Mouse (Mus musculus) Patski (cell line): ENCODE data around the gene Mrpl2. TPM values are rescaled to one million over a fixed set of nuclear protein-coding genes. Genes with fewer than 3 reads are reported as not detected.
A peak's percentile ranks its signal among the peaks of the same experiment; 100 is the strongest.

Experiments used
- ATAC-seq: fragments of 100-300 bp; one replicate; pipeline ENCODE4 v1.8.0; 2021
- CTCF ChIA-PET: fragments of 350-600 bp; sonication (Branson Sonifier 250); formaldehyde crosslinking; loops from one replicate; lab custom pipeline; 2022; ENCODE audit warnings: inconsistent platforms; lab: Charles Lee
- POLR2A ChIA-PET: fragments of 350-600 bp; sonication (Branson Sonifier 250); formaldehyde crosslinking; loops from one replicate; lab custom pipeline; 2022; ENCODE audit warnings: antibody characterized with exemption, inconsistent platforms; lab: Charles Lee
- DNase-seq: peaks from one replicate; pipeline ENCODE4 v3.0.0-alpha.2; 2011; ENCODE audit warnings: low read depth, low spot score
- H3K27me3 ChIP-seq: fragments of 371-371 bp; one replicate; pipeline ENCODE4 v1.5.1; 2021
- CTCF ChIP-seq: fragments of 100-300 bp; IDR thresholded peaks from one replicate; pipeline ENCODE4 v1.5.1; 2021
- in situ Hi-C: fragments of 300-500 bp; cut with MboI; formaldehyde crosslinking; loops from 3 replicates; pipeline ENCODE4 v1.11.1; 2018; ENCODE audit warnings: low pct_unique_long_range_greater_than_20kb, mixed read lengths
- polyA plus RNA-seq: library from polyadenylated mRNA; unstranded; gene quantifications from one replicate; pipeline ENCODE4 v1.2.3, GENCODE M21; 2021

Mrpl2 gene
- polyA plus RNA-seq, 1 experiment from 2014 or later: 124 TPM

GRCm38 (mm10) chr17:46680760-46681373 is 34.8 kb downstream of the Mrpl2 start, which contains the start of gene Klhdc3:
Gene Klhdc3, minus strand, starts transcription at chr17:46680914.
- POLR2A ChIA-PET: interaction anchor here (1.0 to 1.7 kb wide), 7 partner anchors 9 to 93 kb away, joined by 3 to 11 read pairs (median 3); partner anchors contain the start of genes Cul7, Ppp2r5d and Ptk7
- no peaks in the 10 kb centered on the region for H3K27me3 ChIP-seq
- ATAC-seq: peak; percentile 91
- CTCF ChIA-PET: interaction anchor here (2.0 kb wide), 1 partner anchor 43 kb away, joined by 4 read pairs; no protein-coding TSS in a partner anchor
- peak; percentile 91 for DNase-seq
- no peak for TF ChIP-seq CTCF
- in situ Hi-C loops: no loop called here

DNA sequence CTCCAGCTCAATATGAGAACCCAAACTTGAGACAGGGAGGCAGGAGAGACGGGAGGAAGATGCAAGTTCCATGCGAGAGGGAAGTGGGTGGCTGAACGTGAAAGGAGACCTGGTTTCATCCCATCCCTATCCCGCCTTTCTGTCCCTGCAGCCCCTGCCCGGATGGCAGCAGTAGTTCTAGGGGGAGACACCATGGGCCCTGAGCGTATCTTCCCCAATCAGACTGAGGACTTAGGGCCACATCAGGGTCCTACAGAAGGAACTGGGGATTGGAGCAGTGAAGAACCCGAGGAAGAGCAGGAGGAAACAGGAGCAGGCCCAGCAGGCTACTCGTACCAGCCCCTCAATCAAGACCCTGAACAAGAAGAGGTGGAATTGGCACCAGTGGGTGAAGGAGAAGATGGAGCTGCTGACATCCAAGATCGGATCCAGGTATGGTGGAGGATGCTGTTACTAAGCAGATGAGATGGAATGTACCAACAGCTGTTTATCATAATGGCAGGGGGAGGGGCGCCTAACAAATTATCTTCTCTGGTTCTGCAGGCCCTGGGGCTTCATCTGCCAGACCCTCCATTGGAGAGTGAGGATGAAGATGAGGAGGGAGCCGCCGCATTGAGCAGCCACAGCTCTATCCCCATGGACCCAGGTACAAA is 35.6 kb downstream of the Mrpl2 start:
- ATAC-seq (no peak), DNase-seq (no peak)
- in situ Hi-C loops: no loop called here
- ChIA-PET POLR2A (interaction anchor here (1.0 to 1.5 kb wide), 4 partner anchors 9 to 52 kb away, joined by 3 to 4 read pairs (median 3); partner anchors contain the start of genes Ppp2r5d and Ptk7), CTCF (no interaction called here)
- no peaks in the 10 kb centered on the region for H3K27me3 ChIP-seq
- TF ChIP-seq CTCF: no peak

DNA sequence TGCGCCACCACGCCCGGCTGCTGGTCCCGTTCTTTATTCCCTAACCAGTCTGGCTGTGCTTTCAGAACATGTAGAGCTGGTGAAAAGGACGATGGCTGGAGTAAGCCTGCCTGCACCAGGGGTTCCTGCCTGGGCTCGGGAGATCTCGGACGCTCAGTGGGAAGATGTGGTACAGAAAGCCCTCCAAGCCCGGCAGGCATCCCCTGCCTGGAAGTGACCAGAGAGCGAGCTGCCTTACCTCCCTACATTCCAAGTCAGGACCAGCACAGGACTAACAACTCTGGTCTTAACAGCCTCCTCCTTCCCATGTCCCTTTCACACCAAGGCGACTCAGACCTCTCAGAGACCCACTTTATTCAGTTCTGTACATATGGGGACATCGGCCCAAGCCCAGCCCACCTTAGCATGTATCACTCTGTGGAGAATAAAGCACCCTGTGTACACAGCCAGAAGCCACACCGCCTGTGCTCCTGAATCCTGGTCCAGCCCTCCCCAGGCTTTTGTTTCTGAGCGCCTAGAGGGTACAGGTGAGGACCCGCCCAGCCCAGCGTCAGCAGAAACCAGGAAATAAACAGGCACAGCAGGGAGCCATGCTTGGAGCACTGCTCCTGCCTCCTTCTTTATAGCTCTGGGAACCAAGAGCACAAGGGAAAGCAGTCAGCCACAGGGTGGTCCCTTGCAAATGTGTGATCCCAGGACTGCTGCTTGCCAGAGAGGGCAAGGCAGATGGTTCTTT is 36.8 kb downstream of the Mrpl2 start:
- CTCF ChIA-PET: no interaction called here
- TF ChIP-seq CTCF: no peak
- no peak for DNase-seq
- in situ Hi-C loops: no loop called here
- no peak for ATAC-seq
- POLR2A ChIA-PET: interaction anchor here (0.7 kb wide), 1 partner anchor 48 kb away, joined by 4 read pairs; no protein-coding TSS in a partner anchor
- no peaks in the 10 kb centered on the region for H3K27me3 ChIP-seq

DNA sequence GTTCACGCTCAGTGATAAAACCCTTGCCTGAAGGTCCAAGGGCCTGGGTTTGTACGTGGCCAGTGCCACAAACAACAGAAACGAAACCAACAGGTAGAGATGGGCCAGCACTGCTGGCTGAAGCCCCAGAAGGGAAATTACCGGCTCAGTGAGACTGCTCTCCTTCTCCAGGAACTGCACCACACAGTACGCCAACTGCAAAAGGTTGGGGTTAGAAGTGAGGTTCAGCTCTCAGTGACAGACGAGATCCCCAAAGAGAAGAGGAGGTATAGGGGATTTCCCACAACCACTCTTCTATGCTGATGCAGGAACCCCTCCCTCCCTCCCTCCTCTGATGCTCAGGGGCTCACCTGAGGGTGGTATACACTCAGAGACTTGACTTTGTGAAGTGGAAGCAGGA is 39.9 kb downstream of the Mrpl2 start:
- H3K27me3 ChIP-seq: no peaks in the 10 kb centered on the region
- ChIA-PET POLR2A (no interaction called here), CTCF (no interaction called here)
- no peak for ATAC-seq
- no peak for DNase-seq
- TF ChIP-seq CTCF: no peak
- in situ Hi-C loops: no loop called here

DNA sequence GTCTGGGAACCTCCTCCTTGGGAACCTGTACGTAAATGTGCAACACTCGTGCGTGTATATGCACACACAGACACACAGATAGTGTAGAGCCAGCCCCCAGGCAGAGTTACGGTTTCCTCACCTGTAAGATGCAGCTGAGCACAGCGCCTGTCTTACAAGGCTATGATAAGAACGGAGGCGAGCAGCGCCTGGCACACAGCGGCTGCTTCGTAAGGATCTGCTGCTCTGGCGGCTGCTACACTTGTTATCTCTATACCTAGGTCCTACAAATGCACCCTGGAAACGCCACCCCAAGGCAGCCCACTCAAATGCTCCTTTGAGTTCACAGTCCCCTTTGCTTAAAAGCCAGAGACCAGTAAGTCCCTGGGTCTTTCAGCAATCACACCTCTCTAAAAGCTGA is 44.6 kb downstream of the Mrpl2 start:
- DNase-seq (no peak), ATAC-seq (no peak)
- POLR2A ChIA-PET: interaction anchor here (1.3 to 1.8 kb wide), 2 partner anchors 9 to 10 kb away, joined by 3 to 6 read pairs; no protein-coding TSS in a partner anchor
- H3K27me3 ChIP-seq: no peaks in the 10 kb centered on the region
- in situ Hi-C loops: no loop called here
- CTCF ChIA-PET: no interaction called here
- no peak for TF ChIP-seq CTCF

GRCm38 (mm10) chr17:46691390-46691789 is 45.4 kb downstream of the Mrpl2 start:
- ATAC-seq: peak; percentile 31
- CTCF ChIA-PET: interaction anchor here (1.0 to 1.2 kb wide), 2 partner anchors 10 to 26 kb away, joined by 3 read pairs; no protein-coding TSS in a partner anchor
- POLR2A ChIA-PET: interaction anchor here (1.8 kb wide), 1 partner anchor 10 kb away, joined by 6 read pairs; no protein-coding TSS in a partner anchor
- no peak for TF ChIP-seq CTCF
- no peak for DNase-seq
- no peaks in the 10 kb centered on the region for H3K27me3 ChIP-seq
- in situ Hi-C loops: no loop called here

GRCm38 (mm10) chr17:46694517-46695063 is 48.6 kb downstream of the Mrpl2 start:
- TF ChIP-seq CTCF: no peak
- DNase-seq (no peak), ATAC-seq (no peak)
- CTCF ChIA-PET: interaction anchor here (1.1 kb wide), 1 partner anchor 15 kb away, joined by 4 read pairs; no protein-coding TSS in a partner anchor
- H3K27me3 ChIP-seq: no peaks in the 10 kb centered on the region
- in situ Hi-C loops: no loop called here
- POLR2A ChIA-PET: no interaction called here

DNA sequence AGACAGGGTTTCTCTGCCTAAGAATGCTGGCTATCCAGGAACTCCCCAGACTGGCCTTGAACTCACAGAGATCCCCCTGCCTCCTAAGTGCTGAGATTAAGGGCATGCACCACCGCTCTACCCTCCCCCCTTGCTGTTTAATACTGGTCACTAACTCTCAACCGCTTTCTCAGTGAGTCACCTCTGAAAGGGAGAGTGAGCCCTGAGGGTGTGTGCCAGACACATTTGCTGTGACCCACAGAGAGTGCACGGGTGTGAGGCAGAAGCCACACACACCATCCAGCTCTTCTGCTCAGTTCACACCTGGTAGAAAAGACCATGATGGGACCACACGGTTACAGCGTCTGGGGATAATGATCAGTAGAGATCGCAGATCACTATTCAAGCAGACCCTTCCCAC is 52.5 kb downstream of the Mrpl2 start:
- ATAC-seq: peak; percentile 55

GRCm38 (mm10) chr17:46699245-46699644 is 53.2 kb downstream of the Mrpl2 start:
- in situ Hi-C loops: no loop called here
- CTCF ChIA-PET: no interaction called here
- TF ChIP-seq CTCF: no peak
- ATAC-seq: no peak
- H3K27me3 ChIP-seq: no peaks in the 10 kb centered on the region
- POLR2A ChIA-PET: no interaction called here
- DNase-seq: no peak

More for the DNA sequence above, 52.5 kb downstream of the Mrpl2 start:
- in situ Hi-C loops: no loop called here
- no peak for DNase-seq
- CTCF ChIA-PET: no interaction called here
- TF ChIP-seq CTCF: no peak
- no peaks in the 10 kb centered on the region for H3K27me3 ChIP-seq
- POLR2A ChIA-PET: no interaction called here

Other genes with a start within 250 kb of the Mrpl2 start
- gene Crip3, start 217.3 kb upstream of the Mrpl2 start, polyA plus RNA-seq: not detected
- not detected for gene Slc22a7, start 207.8 kb upstream of the Mrpl2 start, polyA plus RNA-seq
- 0.21 TPM for gene Ttbk1, start 158.6 kb upstream of the Mrpl2 start, polyA plus RNA-seq
- gene Dnph1, start 149.5 kb upstream of the Mrpl2 start, polyA plus RNA-seq: 16.9 TPM
- gene Cul9, start 99.8 kb upstream of the Mrpl2 start, polyA plus RNA-seq: 34.3 TPM
- 72.1 TPM for gene Srf, start 90.1 kb upstream of the Mrpl2 start, polyA plus RNA-seq
- gene Ptk7, start 16.7 kb upstream of the Mrpl2 start, polyA plus RNA-seq: 86.6 TPM
- 42.3 TPM for gene Klc4, start 207 bp upstream of the Mrpl2 start, polyA plus RNA-seq
- gene Cul7, start 4.1 kb downstream of the Mrpl2 start, polyA plus RNA-seq: 109 TPM
- 46.4 TPM for gene Rrp36, start 28.1 kb downstream of the Mrpl2 start, polyA plus RNA-seq
- gene Mea1, start 32.6 kb downstream of the Mrpl2 start, polyA plus RNA-seq: 150 TPM
- 61.4 TPM for gene Klhdc3, start 34.7 kb downstream of the Mrpl2 start, polyA plus RNA-seq
- 87.8 TPM for gene Ppp2r5d, start 58.9 kb downstream of the Mrpl2 start, polyA plus RNA-seq
- gene Pex6, start 65.2 kb downstream of the Mrpl2 start, polyA plus RNA-seq: 39.9 TPM
- 0.21 TPM for gene Gnmt, start 82.9 kb downstream of the Mrpl2 start, polyA plus RNA-seq
- 110 TPM for gene Cnpy3, start 106.0 kb downstream of the Mrpl2 start, polyA plus RNA-seq
- gene Ptcra, start 117.5 kb downstream of the Mrpl2 start, polyA plus RNA-seq: 0.12 TPM
- 24.4 TPM for gene 2310039H08Rik, start 126.4 kb downstream of the Mrpl2 start, polyA plus RNA-seq
- gene Rpl7l1, start 136.4 kb downstream of the Mrpl2 start, polyA plus RNA-seq: 119 TPM
- 16.4 TPM for gene Bicral, start 212.3 kb downstream of the Mrpl2 start, polyA plus RNA-seq
- gene Tbcc, start 244.5 kb downstream of the Mrpl2 start, polyA plus RNA-seq: 36.4 TPM